9 mouse cellular contexts compared by ENCODE assay signal in genomic region chr13:21936968-21937367, GRCm38 (mm10). TPM values are rescaled to one million over a fixed set of nuclear protein-coding genes. Genes with fewer than 3 reads are reported as not detected.
DNase-seq lines count a peak whose midpoint lies in the region; ATAC-seq lines count a peak whose summit lies in the region.
"Had no signal": no experiment of that assay in that cellular context is flagged by ENCODE, and none has a peak within 500 bp of the region (broad histone marks: within the 10 kb centered on the region; RNA-seq: fewer than 3 reads in every experiment).

No protein-coding gene starts in this region.

- H3K4me3 ChIP-seq in embryonic facial prominence, embryonic 13.5 days = peak overlapping the region; percentile 28
- 0 out of 2 replicates have a peak overlapping the region, but pooled peaks have one; percentile 6 for H3K4me3 ChIP-seq in hindbrain, embryonic 12.5 days
- H3K4me3 ChIP-seq in liver, embryonic 15.5 days (replicated peaks) = peak overlapping the region; percentile 52

- 3% methylated on average over 17 of the region's 17 CpGs for WGBS in embryonic facial prominence, embryonic 13.5 days
- WGBS in hindbrain, embryonic 12.5 days = 1% methylated on average over 17 of the region's 17 CpGs
- WGBS in liver, embryonic 15.5 days (ENCODE audit: insufficient replicate concordance) = under 1% methylated on average over 17 of the region's 17 CpGs

- no peaks in the 10 kb centered on the region for H3K27me3 ChIP-seq in embryonic facial prominence, embryonic 13.5 days
- H3K27me3 ChIP-seq in hindbrain, embryonic 12.5 days = peaks cover 18% of the 10 kb centered on the region
- H3K27me3 ChIP-seq in liver, embryonic 15.5 days = no peaks in the 10 kb centered on the region

- peaks cover 11% of the 10 kb centered on the region for H3K4me1 ChIP-seq in embryonic facial prominence, embryonic 13.5 days
- H3K4me1 ChIP-seq in hindbrain, embryonic 12.5 days = no peaks in the 10 kb centered on the region
- peaks cover 47% of the 10 kb centered on the region for H3K4me1 ChIP-seq in liver, embryonic 15.5 days (replicated peaks)

- H3K9me3 ChIP-seq in embryonic facial prominence, embryonic 13.5 days = no peaks in the 10 kb centered on the region
- no peaks in the 10 kb centered on the region for H3K9me3 ChIP-seq in hindbrain, embryonic 12.5 days (replicated peaks)
- no peaks in the 10 kb centered on the region for H3K9me3 ChIP-seq in liver, embryonic 15.5 days (replicated peaks)

- H3K9ac ChIP-seq in embryonic facial prominence, embryonic 13.5 days = no peak overlapping the region
- H3K9ac ChIP-seq in hindbrain, embryonic 12.5 days = no peak overlapping the region
- peak overlapping the region; percentile 39 for H3K9ac ChIP-seq in liver, embryonic 15.5 days

- no peak for ATAC-seq in embryonic facial prominence, embryonic 13.5 days (ENCODE audit: insufficient number of reproducible peaks, insufficient read depth, low FRiP score, low TSS enrichment, low read depth)
- ATAC-seq in hindbrain, embryonic 12.5 days (ENCODE audit: low FRiP score) = no peak
- ATAC-seq in liver, embryonic 15.5 days (ENCODE audit: insufficient read depth) = peak; percentile 76

- no peak overlapping the region for H3K27ac ChIP-seq in embryonic facial prominence, embryonic 13.5 days
- H3K27ac ChIP-seq in hindbrain, embryonic 12.5 days = no peak overlapping the region
- H3K27ac ChIP-seq in liver, embryonic 15.5 days (replicated peaks) = peak overlapping the region; percentile 53

- DNase-seq in cerebellum, postnatal 14 days = peak; percentile 18 to 33
- DNase-seq in cerebellum, adult 9-10 months = no peak
- peak; percentile 97 for DNase-seq in ES-CJ7 (ENCODE audit: low read depth, low spot score)
- DNase-seq in right cerebral cortex, postnatal 14 days = peak; percentile 22
- no peak for DNase-seq in Muller cell, postnatal 12 days (ENCODE audit: inconsistent ontology term)

- H3K4me2 ChIP-seq in embryonic facial prominence, embryonic 13.5 days = peak overlapping the region; percentile 49
- H3K4me2 ChIP-seq in hindbrain, embryonic 12.5 days (replicated peaks) = peak overlapping the region; percentile 34
- H3K4me2 ChIP-seq in liver, embryonic 15.5 days = peak overlapping the region; percentile 67

- H3K36me3 ChIP-seq in embryonic facial prominence, embryonic 13.5 days = no peaks in the 10 kb centered on the region
- H3K36me3 ChIP-seq in hindbrain, embryonic 12.5 days = no peaks in the 10 kb centered on the region
- no peaks in the 10 kb centered on the region for H3K36me3 ChIP-seq in liver, embryonic 15.5 days (replicated peaks)

RNA-seq across cellular contexts. Expression of gene Zfp184, which starts 7.9 kb away (rescaled TPM):
- 16.8 and 18.0 TPM in 2 replicates for polyA plus RNA-seq in embryonic facial prominence, embryonic 13.5 days (2015; fragmentation: Nextera tagmentation; extraction: Ambion mirVana)
- 19.1 and 20.5 TPM in 2 replicates for polyA plus RNA-seq in hindbrain, embryonic 12.5 days (2016; fragmentation: Nextera tagmentation; extraction: Ambion mirVana)
- polyA plus RNA-seq in liver, embryonic 15.5 days (2015; fragmentation: Nextera tagmentation; extraction: Ambion mirVana) = 0.59 and 0.71 TPM in 2 replicates

RNA-seq across cellular contexts. Expression of gene Pom121l2, which starts 44.0 kb away (rescaled TPM):
- polyA plus RNA-seq in embryonic facial prominence, embryonic 13.5 days (2015; fragmentation: Nextera tagmentation; extraction: Ambion mirVana) = 0.31 TPM in 1 of 2 replicates, not detected in the other
- 0.14 TPM in 1 of 2 replicates, not detected in the other for polyA plus RNA-seq in hindbrain, embryonic 12.5 days (2016; fragmentation: Nextera tagmentation; extraction: Ambion mirVana)
- not detected in 2 replicates for polyA plus RNA-seq in liver, embryonic 15.5 days (2015; fragmentation: Nextera tagmentation; extraction: Ambion mirVana)
- polyA plus RNA-seq: C2C12 had no signal

Comparison
In these comparisons a context has a peak if more than half of its experiments do, and no peak if none do; other contexts are left out.
1. DNase-seq: peak in cerebellum, postnatal 14 days (2 of 2), ES-CJ7 (single experiment) and right cerebral cortex, postnatal 14 days (single experiment); none in cerebellum, adult 9-10 months (single experiment) and Muller cell, postnatal 12 days (single experiment).
2. RNA of gene Zfp184, which starts 7.9 kb away (polyA plus RNA-seq): 19.1 to 20.5 TPM in hindbrain, embryonic 12.5 days and 16.8 to 18.0 TPM in embryonic facial prominence, embryonic 13.5 days; 0.59 to 0.71 TPM in liver, embryonic 15.5 days; every median in the first group is over 10 times any median in the second.
3. Peak in every context shown above with its lines, with median percentiles within 50 percentile points of each other: H3K4me2 ChIP-seq and H3K4me3 ChIP-seq.